Mouse (Mus musculus) heart, adult 2 months (tissue): Measurements from ENCODE around the gene Pdzd2. TPM values are rescaled to one million over a fixed set of nuclear protein-coding genes. Genes with fewer than 3 reads are reported as not detected.

Experiments
- DNase-seq, 2 experiments: peaks; one replicate each; pipeline ENCODE4 v3.0.0; 2021
- H3K27ac ChIP-seq: fragments of 200-600 bp; 2 replicates; pipeline ENCODE4 v1.8.1; 2022
- H3K27me3 ChIP-seq: fragments of 200-500 bp; 2 replicates; pipeline ENCODE4 v1.6.1; 2012; ENCODE audit warnings: mild to moderate bottlenecking, low read length, inconsistent platforms, mixed read lengths; ENCODE audit not compliant: control insufficient read depth, insufficient read depth
- H3K36me3 ChIP-seq: fragments of 200-500 bp; 2 replicates; pipeline ENCODE4 v1.6.1; 2012; ENCODE audit warnings: low read length, inconsistent platforms; ENCODE audit not compliant: control insufficient read depth, insufficient read depth
- H3K4me1 ChIP-seq: fragments of 200-500 bp; 2 replicates; pipeline ENCODE4 v1.6.1; 2011; ENCODE audit warnings: low read length; ENCODE audit not compliant: control insufficient read depth, insufficient read depth
- H3K4me3 ChIP-seq: fragments of 200-600 bp; 2 replicates; pipeline ENCODE4 v1.8.1; 2022
- H3K79me2 ChIP-seq: fragments of 200-500 bp; replicated peaks from 2 replicates; pipeline ENCODE4 v1.6.1; 2012; ENCODE audit warnings: mild to moderate bottlenecking, inconsistent platforms, low read length, moderate library complexity, mixed read lengths; ENCODE audit not compliant: control insufficient read depth, insufficient read depth
- H3K9ac ChIP-seq: fragments of 200-500 bp; 2 replicates; pipeline ENCODE4 v1.6.1; 2012; ENCODE audit warnings: low read depth, mild to moderate bottlenecking, control low read depth, inconsistent platforms, low read length, mixed read lengths
- CTCF ChIP-seq: fragments of 200-600 bp; IDR thresholded peaks from 2 replicates; pipeline ENCODE4 v1.8.1; 2022; ENCODE audit warnings: antibody characterized with exemption, mild to moderate bottlenecking, moderate library complexity
- EP300 ChIP-seq: fragments of 200-500 bp; IDR thresholded peaks from 2 replicates; pipeline ENCODE4 v1.6.1; 2011; ENCODE audit warnings: low read depth, low read length, control low read depth; ENCODE audit not compliant: insufficient read depth
- POLR2A ChIP-seq: fragments of 200-500 bp; IDR thresholded peaks from 2 replicates; pipeline ENCODE4 v1.6.1; 2011; ENCODE audit warnings: mild to moderate bottlenecking, low read depth, low read length, control low read depth; ENCODE audit not compliant: insufficient read depth
- WGBS: fragments of 180-500 bp; shearing (Covaris S2); methylation state at CpG from one replicate; pipeline ENCODE4 v1.1.7; 2018; 5-methylcytosine and 5-hydroxymethylcytosine counted together
- intact Hi-C: fragments of 180-260 bp; cut with DNase I; formaldehyde crosslinking; loops from one replicate; pipeline ENCODE4 v1.15.1; 2025
- polyA plus RNA-seq: library from polyadenylated mRNA; depleted of rRNA; stranded (reverse); fragments of >200 nt; gene quantifications from 2 replicates; pipeline ENCODE4 v1.2.3, GENCODE M21; 2012
- total RNA-seq, 2 experiments: library from RNA; stranded (reverse); gene quantifications; 2 replicates each; pipeline ENCODE4 v1.2.3; 2021

Pdzd2 gene
- total and polyA plus RNA-seq, 3 experiments, result 15.0 to 83.9 (median 78.9) TPM

DNA sequence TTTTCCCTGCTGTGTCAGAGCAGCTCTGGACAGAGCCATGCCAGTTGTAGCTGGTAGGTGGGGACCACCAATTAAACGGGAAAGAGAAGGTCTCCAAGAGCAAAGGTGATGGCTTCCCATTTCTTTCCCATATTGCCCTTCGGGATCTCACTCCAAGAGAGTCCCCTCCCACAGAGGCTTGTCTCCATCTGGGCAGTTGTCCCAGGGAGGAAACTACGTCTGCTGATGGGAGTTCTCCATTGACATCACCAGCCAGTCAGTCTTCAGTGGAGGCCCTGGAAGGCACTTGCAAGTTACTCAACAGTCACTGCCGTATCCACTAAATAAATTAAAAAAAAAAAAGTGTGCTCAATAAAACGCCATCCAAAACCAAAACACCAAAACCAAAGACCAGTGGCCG, 194.1 kb downstream of the Pdzd2 start:
- Histone ChIP-seq H3K4me1 (peaks cover 15% of the 10 kb centered on the region), H3K27ac (peak overlapping the region; percentile 98), H3K36me3 (peaks cover 4% of the 10 kb centered on the region; the same call in 1 of the 2 replicates), H3K79me2 (peaks cover 3% of the 10 kb centered on the region), H3K27me3 (no peaks in the 10 kb centered on the region), H3K9ac (no peak overlapping the region), H3K4me3 (no peak overlapping the region; the same call in 1 of the 2 replicates)
- peak; percentile 61 to 63 for DNase-seq
- TF ChIP-seq POLR2A (0 out of 2 replicates have a peak, but pooled peaks have one; percentile 16), CTCF (no peak)
- WGBS, result 38% methylated on average over 6 of the region's 6 CpGs
- intact Hi-C loops, result loop anchor here (5.0 kb wide), 2 partner anchors 43 to 108 kb away; no protein-coding TSS in a partner anchor

DNA sequence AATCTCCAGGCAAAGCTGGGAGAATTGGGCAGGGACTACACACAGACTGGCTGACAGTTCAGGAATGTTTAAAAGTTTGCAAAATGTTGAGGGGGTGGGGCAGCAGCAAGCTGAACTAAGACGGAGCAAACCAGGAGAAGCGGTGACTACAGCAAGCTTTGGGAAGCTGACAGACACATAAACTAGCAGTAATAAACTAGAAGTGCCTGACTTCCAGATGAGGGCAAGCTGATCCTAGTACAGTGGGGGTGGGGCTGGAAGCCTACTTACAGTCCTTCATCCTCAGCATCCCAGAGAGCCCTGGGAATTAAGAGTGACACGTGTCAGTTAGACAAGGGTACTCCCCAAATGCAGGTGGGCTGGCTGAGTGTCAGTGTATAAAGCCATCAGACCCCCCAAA, 194.5 kb downstream of the Pdzd2 start:
- 69% methylated on average over 3 of the region's 3 CpGs for WGBS
- intact Hi-C loops, result loop anchor here (5.0 kb wide), 2 partner anchors 43 to 108 kb away; no protein-coding TSS in a partner anchor
- Histone ChIP-seq H3K36me3 (peaks cover 4% of the 10 kb centered on the region; the same call in 1 of the 2 replicates), H3K4me3 (no peak overlapping the region), H3K79me2 (peaks cover 3% of the 10 kb centered on the region), H3K27me3 (no peaks in the 10 kb centered on the region), H3K4me1 (peaks cover 12% of the 10 kb centered on the region), H3K9ac (no peak overlapping the region), H3K27ac (no peak overlapping the region; the same call in 1 of the 2 replicates)
- TF ChIP-seq CTCF (no peak), POLR2A (no peak), EP300 (no peak)
- no peak for DNase-seq

- intact Hi-C loops, result no loop called here
- WGBS, result 71% methylated on average over 13 of the region's 13 CpGs
- no peak for DNase-seq
Measured at GRCm38 (mm10) chr15:12543686-12544325, 195.9 kb downstream of the Pdzd2 start.

GRCm38 (mm10) chr15:12542316-12542715, 197.4 kb downstream of the Pdzd2 start:
- intact Hi-C loops, result no loop called here
- H3K27ac ChIP-seq, result no peak overlapping the region
- no peak for DNase-seq
- no peak overlapping the region for H3K4me3 ChIP-seq
- H3K79me2 ChIP-seq, result peaks cover 9% of the 10 kb centered on the region
- no peaks in the 10 kb centered on the region for H3K27me3 ChIP-seq
- peaks cover 15% of the 10 kb centered on the region for H3K4me1 ChIP-seq
- TF ChIP-seq EP300 (no peak), POLR2A (no peak), CTCF (no peak)
- WGBS, result 73% methylated on average over 6 of the region's 6 CpGs
- H3K9ac ChIP-seq, result no peak overlapping the region
- H3K36me3 ChIP-seq, result peaks cover 8% of the 10 kb centered on the region

More at GRCm38 (mm10) chr15:12543686-12544325, 195.9 kb downstream of the Pdzd2 start:
- Histone ChIP-seq H3K27ac (no peak overlapping the region), H3K9ac (no peak overlapping the region), H3K4me3 (no peak overlapping the region), H3K27me3 (no peaks in the 10 kb centered on the region), H3K4me1 (peaks cover 15% of the 10 kb centered on the region), H3K36me3 (peaks cover 4% of the 10 kb centered on the region; the same call in 1 of the 2 replicates), H3K79me2 (peaks cover 8% of the 10 kb centered on the region)
- TF ChIP-seq EP300 (no peak), CTCF (no peak), POLR2A (no peak)

GRCm38 (mm10) chr15:12539618-12540302, 200.0 kb downstream of the Pdzd2 start:
- Histone ChIP-seq H3K4me3 (no peak overlapping the region), H3K79me2 (peaks cover 18% of the 10 kb centered on the region), H3K36me3 (peaks cover 19% of the 10 kb centered on the region), H3K27me3 (no peaks in the 10 kb centered on the region), H3K9ac (no peak overlapping the region), H3K4me1 (peaks cover 10% of the 10 kb centered on the region), H3K27ac (no peak overlapping the region)
- DNase-seq, result no peak
- intact Hi-C loops, result no loop called here
- TF ChIP-seq POLR2A (no peak), EP300 (no peak), CTCF (no peak)
- WGBS, result 95% methylated on average over 11 of the region's 11 CpGs

- TF ChIP-seq CTCF (no peak), EP300 (no peak), POLR2A (no peak)
- DNase-seq, result no peak
- no peaks in the 10 kb centered on the region for H3K27me3 ChIP-seq
- H3K9ac ChIP-seq, result no peak overlapping the region
- 92% methylated on average over 5 of the region's 5 CpGs for WGBS
- H3K79me2 ChIP-seq, result peaks cover 13% of the 10 kb centered on the region
- H3K4me3 ChIP-seq, result no peak overlapping the region
- peaks cover 5% of the 10 kb centered on the region for H3K4me1 ChIP-seq
- H3K27ac ChIP-seq, result no peak overlapping the region
- peaks cover 16% of the 10 kb centered on the region for H3K36me3 ChIP-seq
- intact Hi-C loops, result no loop called here
Measured at GRCm38 (mm10) chr15:12533254-12533653, 206.5 kb downstream of the Pdzd2 start.
